Mouse (Mus musculus) heart, embryonic 13.5 days (tissue): Measurements from ENCODE around the gene Il11ra1. TPM values are rescaled to one million over a fixed set of nuclear protein-coding genes. Genes with fewer than 3 reads are reported as not detected.
"Not testable (repeated sequence)": the region's sequence is repeated elsewhere in the genome, so short reads cannot be mapped to it uniquely, and the experiment has no call there.

Source experiments
- ATAC-seq: fragments of 200-750 bp; cut with Nextera tagmentation; 2 replicates; pipeline ENCODE4 v1.8.0; 2017; ENCODE audit warnings: moderate TSS enrichment; ENCODE audit not compliant: insufficient number of reproducible peaks, low FRiP score, low TSS enrichment; ENCODE audit errors: extremely low read depth
- H3K27ac ChIP-seq: fragments of 300-500 bp; sonication (generic); replicated peaks from 2 replicates; pipeline ENCODE4 v1.5.1; 2015; ENCODE audit warnings: moderate library complexity, mild to moderate bottlenecking, inconsistent platforms
- H3K27me3 ChIP-seq: fragments of 300-500 bp; sonication (generic); replicated peaks from 2 replicates; pipeline ENCODE4 v1.6.1; 2015; ENCODE audit warnings: mild to moderate bottlenecking, inconsistent platforms
- H3K36me3 ChIP-seq: fragments of 300-500 bp; sonication (generic); 2 replicates; pipeline ENCODE4 v1.6.1; 2015; ENCODE audit warnings: mild to moderate bottlenecking, inconsistent platforms
- H3K4me1 ChIP-seq: fragments of 300-500 bp; sonication (generic); 2 replicates; pipeline ENCODE4 v1.6.1; 2015; ENCODE audit warnings: inconsistent platforms
- H3K4me2 ChIP-seq: fragments of 300-500 bp; sonication (generic); 2 replicates; pipeline ENCODE4 v1.6.1; 2015; ENCODE audit warnings: inconsistent platforms, mild to moderate bottlenecking, moderate library complexity
- H3K4me3 ChIP-seq: fragments of 300-500 bp; sonication (generic); 2 replicates; pipeline ENCODE4 v1.5.1; 2015; ENCODE audit warnings: moderate library complexity, mild to moderate bottlenecking, inconsistent platforms
- H3K9ac ChIP-seq: fragments of 300-500 bp; sonication (generic); 2 replicates; pipeline ENCODE4 v1.6.1; 2015; ENCODE audit warnings: inconsistent platforms, mild to moderate bottlenecking, moderate library complexity
- H3K9me3 ChIP-seq: fragments of 300-500 bp; sonication (generic); 2 replicates; pipeline ENCODE4 v1.6.1; 2016; ENCODE audit warnings: inconsistent platforms
- WGBS: fragments of 180-500 bp; shearing (Covaris S2); methylation state at CpG from one replicate; pipeline ENCODE4 v1.1.7; 2015; ENCODE audit warnings: mixed read lengths; 5-methylcytosine and 5-hydroxymethylcytosine counted together
- polyA plus RNA-seq: library from polyadenylated mRNA; unstranded; fragments of >200 nt; fragmentation: Nextera tagmentation; extraction: Ambion mirVana; gene quantifications from 2 replicates; pipeline ENCODE4 v1.2.1, GENCODE M21; 2015

Il11ra1 gene
- polyA plus RNA-seq, result 137 and 146 TPM in 2 replicates

- not testable (repeated sequence) for H3K36me3 ChIP-seq, H3K4me1 ChIP-seq, H3K9ac ChIP-seq, H3K27ac ChIP-seq, H3K9me3 ChIP-seq, H3K4me3 ChIP-seq, ATAC-seq
- Histone ChIP-seq H3K4me2 (peak within 1 kb of the TSS; percentile 37), H3K27me3 (peaks cover 22% of the 10 kb centered on the region)
- WGBS, result 67% methylated on average over 10 of the region's 10 CpGs
These were observed at the start of gene Il11ra1 for GRCm38 (mm10) chr4:41699783-41700182. Il11ra1 (plus strand) TSS chr4:41699989.

- WGBS, result 44% methylated on average over 6 of the region's 6 CpGs
- H3K9ac ChIP-seq, result no peak overlapping the region
- no peak overlapping the region for H3K4me3 ChIP-seq
- no peak for ATAC-seq
- peaks cover 3% of the 10 kb centered on the region; the same call in 1 of the 2 replicates for H3K4me1 ChIP-seq
- no peak overlapping the region for H3K27ac ChIP-seq
- no peaks in the 10 kb centered on the region for H3K9me3 ChIP-seq
- peaks cover 28% of the 10 kb centered on the region for H3K27me3 ChIP-seq
- H3K36me3 ChIP-seq, result no peaks in the 10 kb centered on the region
- H3K4me2 ChIP-seq, result no peak overlapping the region
These were observed 46.5 kb upstream of the Il11ra1 start for GRCm38 (mm10) chr4:41653296-41653695.

- H3K4me3 ChIP-seq, result no peak overlapping the region
- H3K4me1 ChIP-seq, result peaks cover 7% of the 10 kb centered on the region
- H3K27ac ChIP-seq, result no peak overlapping the region
- no peaks in the 10 kb centered on the region for H3K36me3 ChIP-seq
- H3K9ac ChIP-seq, result no peak overlapping the region
- ATAC-seq, result no peak
- no peak overlapping the region for H3K4me2 ChIP-seq
- 40% methylated on average over 6 of the region's 6 CpGs for WGBS
- H3K9me3 ChIP-seq, result no peaks in the 10 kb centered on the region
- peaks cover 31% of the 10 kb centered on the region for H3K27me3 ChIP-seq
These were observed 46.1 kb upstream of the Il11ra1 start for GRCm38 (mm10) chr4:41653730-41654129.

GRCm38 (mm10) chr4:41654217-41654616 is 45.6 kb upstream of the Il11ra1 start:
- no peak overlapping the region for H3K9ac ChIP-seq
- H3K27me3 ChIP-seq, result peaks cover 36% of the 10 kb centered on the region
- no peaks in the 10 kb centered on the region for H3K9me3 ChIP-seq
- H3K4me3 ChIP-seq, result no peak overlapping the region
- no peak overlapping the region for H3K27ac ChIP-seq
- 12% methylated on average over 7 of the region's 7 CpGs for whole genome bisulfite sequencing
- ATAC-seq, result no peak
- H3K36me3 ChIP-seq, result no peaks in the 10 kb centered on the region
- no peak overlapping the region for H3K4me2 ChIP-seq
- H3K4me1 ChIP-seq, result peaks cover 11% of the 10 kb centered on the region

GRCm38 (mm10) chr4:41655525-41655924 is 44.3 kb upstream of the Il11ra1 start:
- Histone ChIP-seq H3K9ac (no peak overlapping the region), H3K4me1 (peaks cover 24% of the 10 kb centered on the region), H3K4me3 (no peak overlapping the region), H3K36me3 (no peaks in the 10 kb centered on the region), H3K27me3 (peaks cover 48% of the 10 kb centered on the region), H3K27ac (no peak overlapping the region), H3K9me3 (no peaks in the 10 kb centered on the region), H3K4me2 (no peak overlapping the region)
- WGBS, result 76% methylated on average over 2 of the region's 2 CpGs
- ATAC-seq, result no peak

GRCm38 (mm10) chr4:41658566-41659384 is 41.0 kb upstream of the Il11ra1 start:
- Histone ChIP-seq H3K4me3 (no peak overlapping the region), H3K36me3 (no peaks in the 10 kb centered on the region), H3K4me1 (peaks cover 40% of the 10 kb centered on the region), H3K4me2 (peak overlapping the region; percentile 22), H3K9ac (0 out of 2 replicates have a peak overlapping the region, but pooled peaks have one; percentile 40), H3K27ac (no peak overlapping the region), H3K27me3 (peaks cover 72% of the 10 kb centered on the region), H3K9me3 (no peaks in the 10 kb centered on the region)
- ATAC-seq, result peak; percentile 14; the same call in 1 of the 2 replicates
- WGBS, result 17% methylated on average over 19 of the region's 25 CpGs

- Histone ChIP-seq H3K27ac (no peak overlapping the region), H3K9me3 (no peaks in the 10 kb centered on the region), H3K27me3 (peaks cover 72% of the 10 kb centered on the region), H3K4me3 (no peak overlapping the region), H3K4me2 (no peak overlapping the region), H3K36me3 (no peaks in the 10 kb centered on the region), H3K9ac (no peak overlapping the region), H3K4me1 (peaks cover 48% of the 10 kb centered on the region)
- ATAC-seq, result no peak
- WGBS, result 52% methylated on average over 13 of the region's 13 CpGs
These were observed 40.2 kb upstream of the Il11ra1 start for GRCm38 (mm10) chr4:41659556-41659955.

GRCm38 (mm10) chr4:41660851-41661430 is 38.8 kb upstream of the Il11ra1 start:
- Histone ChIP-seq H3K9ac (no peak overlapping the region), H3K27ac (no peak overlapping the region), H3K4me1 (peaks cover 61% of the 10 kb centered on the region), H3K9me3 (no peaks in the 10 kb centered on the region), H3K4me3 (no peak overlapping the region), H3K36me3 (no peaks in the 10 kb centered on the region), H3K4me2 (no peak overlapping the region), H3K27me3 (peaks cover 65% of the 10 kb centered on the region)
- whole genome bisulfite sequencing, result 29% methylated on average over 11 of the region's 11 CpGs
- ATAC-seq, result no peak

GRCm38 (mm10) chr4:41662723-41663122 is 37.1 kb upstream of the Il11ra1 start:
- 60% methylated on average over 11 of the region's 11 CpGs for WGBS
- Histone ChIP-seq H3K36me3 (no peaks in the 10 kb centered on the region), H3K4me3 (no peak overlapping the region), H3K4me2 (no peak overlapping the region), H3K4me1 (peaks cover 61% of the 10 kb centered on the region), H3K27me3 (peaks cover 63% of the 10 kb centered on the region), H3K9me3 (no peaks in the 10 kb centered on the region), H3K27ac (no peak overlapping the region), H3K9ac (no peak overlapping the region)
- no peak for ATAC-seq

GRCm38 (mm10) chr4:41663614-41664013 is 36.2 kb upstream of the Il11ra1 start:
- WGBS, result 28% methylated on average over 9 of the region's 9 CpGs
- Histone ChIP-seq H3K9me3 (no peaks in the 10 kb centered on the region), H3K4me2 (no peak overlapping the region)

GRCm38 (mm10) chr4:41664533-41664932 is 35.3 kb upstream of the Il11ra1 start:
- Histone ChIP-seq H3K27me3 (peaks cover 58% of the 10 kb centered on the region), H3K27ac (no peak overlapping the region), H3K4me2 (0 out of 2 replicates have a peak overlapping the region, but pooled peaks have one; percentile 12), H3K4me3 (no peak overlapping the region), H3K9ac (peak overlapping the region; percentile 24; the same call in 1 of the 2 replicates), H3K4me1 (peaks cover 49% of the 10 kb centered on the region), H3K36me3 (no peaks in the 10 kb centered on the region), H3K9me3 (no peaks in the 10 kb centered on the region)
- no peak for ATAC-seq
- WGBS, result 43% methylated on average over 7 of the region's 7 CpGs

More at GRCm38 (mm10) chr4:41663614-41664013, 36.2 kb upstream of the Il11ra1 start:
- H3K4me1 ChIP-seq, result peaks cover 55% of the 10 kb centered on the region
- no peak overlapping the region for H3K4me3 ChIP-seq
- no peak for ATAC-seq
- no peak overlapping the region for H3K27ac ChIP-seq
- H3K27me3 ChIP-seq, result peaks cover 61% of the 10 kb centered on the region
- no peak overlapping the region for H3K9ac ChIP-seq
- H3K36me3 ChIP-seq, result no peaks in the 10 kb centered on the region
